Mouse (Mus musculus) lung, postnatal 25 days (tissue): ENCODE results near the gene Gm3238.
"Not testable (repeated sequence)": the region's sequence is repeated elsewhere in the genome, so short reads cannot be mapped to it uniquely, and the experiment has no call there.

ENCODE experiments used
- DNase-seq: peaks from one replicate; pipeline ENCODE4 v3.0.0; 2022; ENCODE audit warnings: low spot score

Gm3238 gene

DNA sequence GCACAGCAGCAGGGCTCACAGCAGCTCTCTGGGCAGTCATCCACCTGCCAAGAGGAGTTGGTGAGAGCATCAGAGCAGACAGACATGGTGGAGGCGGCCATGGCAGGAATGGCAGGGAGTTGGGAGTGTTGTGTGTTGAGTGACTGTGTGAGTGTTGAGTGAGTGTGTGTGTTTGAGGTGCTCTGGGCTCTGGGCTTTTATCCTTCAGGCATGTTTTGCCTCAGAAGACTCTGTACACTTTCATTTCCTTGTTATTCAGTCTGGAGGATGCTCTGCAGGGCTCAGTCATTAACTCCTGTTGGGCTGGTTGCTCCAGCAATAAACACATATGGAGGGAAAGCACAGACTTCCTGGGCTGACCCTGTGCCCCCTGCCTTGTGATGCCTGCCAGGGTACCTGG is at the start of gene Gm3238:
Gene Gm3238, minus strand, starts transcription at position 101 of the 400 bp plus-strand sequence.
- not testable (repeated sequence) for DNase-seq

DNA sequence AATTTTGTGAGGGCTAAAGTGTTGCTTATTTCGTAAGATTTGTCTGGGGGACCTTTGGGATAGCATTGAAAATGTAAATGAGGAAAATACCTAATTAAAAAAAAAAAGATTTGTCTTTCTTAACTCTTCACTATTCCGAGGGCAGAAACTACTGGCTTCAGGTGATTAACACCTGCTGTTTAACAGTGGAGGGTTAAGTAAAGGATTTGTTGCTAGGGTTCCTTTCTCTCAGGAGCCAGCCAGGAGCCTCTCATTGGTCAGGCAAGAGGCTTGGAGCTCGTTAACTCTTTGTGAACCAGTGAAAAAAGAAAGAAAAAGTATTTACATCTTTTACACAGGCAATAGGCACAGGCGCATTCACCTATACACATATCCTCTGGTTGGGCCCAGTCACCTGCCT is 48.1 kb upstream of the Gm3238 start:
- no peak for DNase-seq

DNA sequence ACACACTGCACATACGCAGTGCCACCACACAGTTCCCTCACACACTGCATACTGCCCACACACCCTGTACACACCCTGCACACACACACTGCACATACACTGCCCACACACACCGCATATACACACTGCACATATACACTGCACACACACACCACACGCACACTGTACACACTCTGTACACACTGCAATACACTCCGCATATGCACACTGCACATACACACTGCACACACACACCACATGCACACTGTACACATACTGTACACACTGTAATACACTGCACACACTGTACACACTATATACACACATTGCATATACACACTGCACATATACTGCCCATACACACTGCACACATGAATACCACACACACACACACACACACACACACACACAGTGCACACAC is 47.4 kb upstream of the Gm3238 start:
- DNase-seq = no peak

DNA sequence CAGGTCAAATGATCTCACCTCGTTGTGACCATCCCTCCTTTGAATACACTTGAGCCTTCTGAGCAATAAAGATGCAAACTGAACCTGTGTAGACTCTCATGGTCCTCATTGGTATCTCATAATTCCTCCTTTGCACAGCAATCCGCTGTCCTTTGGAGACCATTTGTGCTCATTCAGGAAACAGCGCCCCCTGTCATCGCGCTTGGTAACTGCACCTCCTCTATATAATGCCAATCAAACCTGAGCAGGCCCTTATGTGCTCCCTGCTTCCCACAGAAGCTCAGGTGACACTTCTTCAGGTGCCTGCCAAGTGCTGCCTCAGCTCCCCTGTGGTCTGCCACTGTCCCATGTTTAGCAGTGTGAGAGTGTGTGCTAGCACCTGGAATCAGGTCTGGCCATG is 44.4 kb upstream of the Gm3238 start:
- DNase-seq = no peak

DNA sequence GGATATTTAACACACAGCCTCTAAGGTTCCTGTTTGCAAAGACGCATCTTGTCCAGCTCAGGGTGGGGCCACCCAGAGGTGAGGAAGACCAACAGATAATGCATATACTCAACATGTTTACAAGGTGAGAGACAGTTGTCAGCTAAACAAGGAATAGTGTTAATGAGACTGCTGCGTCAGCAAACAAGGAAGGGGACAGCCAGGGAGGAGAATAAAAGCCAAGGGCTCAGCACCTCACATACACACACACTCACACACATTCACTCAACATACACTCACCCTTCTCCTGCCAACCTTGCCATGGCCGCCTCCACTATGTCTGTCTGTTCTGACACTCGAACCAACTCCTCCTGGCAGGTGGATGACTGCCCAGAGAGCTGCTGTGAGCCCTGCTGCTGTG is 43.3 kb upstream of the Gm3238 start, which contains the start of gene Gm2696:
Gene Gm2696, plus strand, starts transcription at position 301 of the 400 bp plus-strand sequence.
- no peak for DNase-seq

DNA sequence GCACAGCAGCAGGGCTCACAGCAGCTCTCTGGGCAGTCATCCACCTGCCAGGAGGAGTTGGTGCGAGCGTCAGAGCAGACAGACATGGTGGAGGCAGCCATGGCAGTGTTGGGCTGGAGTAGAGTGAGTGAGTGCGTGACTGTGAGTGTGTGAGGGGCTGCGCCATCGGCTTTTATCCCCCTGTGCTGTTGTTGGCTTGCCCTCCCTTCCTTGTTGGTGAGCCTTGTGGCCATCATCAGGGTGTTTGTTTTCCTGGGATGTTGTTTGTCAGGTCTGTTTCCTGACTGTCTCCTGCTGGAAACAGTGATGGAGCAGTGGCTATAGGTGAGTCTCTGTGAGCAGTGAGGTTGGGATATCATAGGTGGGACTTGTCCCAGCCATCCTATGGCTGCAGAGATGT is 40.6 kb upstream of the Gm3238 start, which contains the start of gene Gm9507:
Gene Gm9507, minus strand, starts transcription at position 101 of the 400 bp plus-strand sequence.
- no peak for DNase-seq

DNA sequence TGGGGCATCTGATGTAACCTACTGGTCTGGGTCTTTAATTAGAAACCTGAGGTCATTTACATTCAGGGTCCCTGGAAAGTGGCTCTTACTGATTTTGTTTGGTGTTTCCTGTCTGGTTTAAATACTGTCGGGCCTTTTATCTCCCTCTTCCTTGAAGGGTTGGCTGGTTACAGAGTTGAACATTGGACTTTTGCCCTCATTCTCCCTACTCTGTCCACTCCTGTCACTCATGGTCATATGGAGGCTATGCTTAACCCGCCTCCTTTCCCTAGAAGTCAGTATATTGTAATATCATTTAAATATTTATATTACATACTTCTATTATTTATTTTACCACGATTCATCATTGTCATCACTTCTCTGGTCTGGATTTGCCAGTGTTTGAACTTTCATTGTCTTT is 33.0 kb upstream of the Gm3238 start:
- DNase-seq = no peak

DNA sequence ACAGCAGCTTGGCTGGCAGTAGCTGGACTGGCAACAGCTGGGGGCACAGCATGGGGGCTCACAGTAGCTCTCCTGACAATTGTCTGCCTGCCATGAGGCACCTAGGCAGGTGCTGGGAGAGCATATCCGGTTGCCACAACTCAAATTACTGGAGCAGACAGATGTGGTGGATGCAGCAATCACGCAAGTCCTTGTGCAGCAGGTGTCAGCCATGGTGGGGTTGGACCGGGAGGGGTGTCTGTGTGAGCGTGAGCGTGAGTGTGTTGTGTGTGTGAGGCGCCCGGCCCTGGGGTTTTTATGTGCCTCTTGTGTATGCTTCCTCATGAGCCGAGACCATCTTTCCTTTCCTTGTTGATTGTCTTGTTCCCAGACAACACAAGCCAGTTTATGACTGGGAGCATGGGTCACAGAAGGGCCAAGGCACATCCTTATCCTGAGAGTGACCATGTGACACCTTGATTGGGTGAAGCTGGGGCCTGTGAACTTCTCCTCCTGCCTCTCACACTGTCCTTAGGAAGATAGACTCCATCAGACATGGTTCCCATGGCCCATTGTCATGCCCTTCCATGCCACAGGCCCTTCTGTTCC is 27.9 kb upstream of the Gm3238 start, which contains the start of gene Gm19668:
Gene Gm19668, minus strand, starts transcription at position 213 of the 588 bp plus-strand sequence.
- DNase-seq = no peak

DNA sequence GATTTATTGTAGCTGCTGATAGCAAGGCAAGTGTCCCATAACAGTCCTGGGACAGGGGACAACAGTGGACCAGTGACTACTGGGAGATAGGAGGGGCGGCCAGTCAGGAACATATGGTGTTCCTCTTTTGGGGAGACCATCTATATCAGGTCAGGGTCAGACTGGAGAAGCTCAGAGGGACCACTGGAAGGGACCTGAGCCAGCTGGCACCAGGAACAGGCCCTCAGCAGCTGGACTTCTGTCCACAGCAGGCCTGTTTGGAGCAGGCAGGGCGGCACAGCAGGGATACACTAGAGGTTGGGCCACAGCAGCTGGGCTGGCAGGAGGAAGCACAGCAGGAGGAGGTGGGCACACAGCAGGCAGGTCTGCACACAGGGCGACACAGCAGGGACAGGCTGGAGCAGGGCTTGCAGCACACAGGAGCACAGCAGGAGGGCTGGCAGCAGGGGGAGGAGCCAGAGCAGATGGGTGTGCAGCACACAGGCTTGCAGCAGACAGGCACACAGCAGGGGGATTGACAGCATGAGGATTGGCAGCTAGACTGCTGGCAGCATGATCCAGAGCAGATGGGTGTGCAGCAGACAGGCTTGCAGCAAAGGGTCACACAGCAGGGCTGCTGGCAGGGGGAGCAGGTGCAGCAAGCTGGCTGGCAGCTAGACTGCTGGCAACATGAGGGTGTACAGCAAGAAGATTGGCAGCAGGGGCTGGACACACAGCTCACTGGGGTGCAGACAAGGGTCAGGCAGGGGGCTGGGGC is 27.2 kb upstream of the Gm3238 start:
- DNase-seq = not testable (repeated sequence)

DNA sequence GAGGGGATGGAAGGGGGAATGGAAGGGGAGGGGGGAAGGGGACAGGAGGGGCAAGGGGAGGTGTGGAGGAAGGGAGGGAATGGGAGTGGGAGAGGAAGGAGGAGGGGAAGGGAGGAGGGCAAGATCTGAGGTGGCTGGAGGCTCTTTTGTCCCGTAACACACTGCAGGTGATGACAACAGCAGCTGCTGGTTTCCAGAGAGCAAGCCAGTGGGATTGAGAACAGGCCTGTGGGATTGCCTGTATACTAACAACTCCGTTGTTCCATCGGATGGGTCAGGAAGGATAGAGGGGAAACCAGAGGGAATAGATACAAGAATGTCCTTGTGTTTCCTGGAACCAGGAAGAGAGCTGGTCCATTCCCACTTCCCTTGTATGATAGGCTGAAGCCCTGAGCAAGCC is 26.6 kb upstream of the Gm3238 start:
- DNase-seq = no peak

DNA sequence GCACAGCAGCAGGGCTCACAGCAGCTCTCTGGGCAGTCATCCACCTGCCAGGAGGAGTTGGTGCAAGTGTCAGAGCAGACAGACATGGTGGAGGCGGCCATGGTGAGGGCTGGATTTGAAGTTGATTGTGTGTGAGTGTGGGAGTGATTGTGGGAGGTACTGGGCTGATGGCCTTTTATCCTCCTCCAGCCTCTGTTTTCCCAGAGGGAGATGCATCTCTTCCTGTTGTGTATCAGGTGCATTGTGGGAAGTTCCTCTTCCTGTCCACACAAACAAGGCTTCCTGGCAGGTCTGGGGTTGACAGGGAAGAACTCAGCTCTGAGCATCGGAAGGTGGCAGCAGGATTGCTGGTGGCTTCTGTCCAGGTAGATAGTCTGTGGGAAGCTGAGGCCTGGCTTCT is 23.9 kb upstream of the Gm3238 start, which contains the start of gene Gm9639:
Gene Gm9639, minus strand, starts transcription at position 101 of the 400 bp plus-strand sequence.
- DNase-seq = no peak

DNA sequence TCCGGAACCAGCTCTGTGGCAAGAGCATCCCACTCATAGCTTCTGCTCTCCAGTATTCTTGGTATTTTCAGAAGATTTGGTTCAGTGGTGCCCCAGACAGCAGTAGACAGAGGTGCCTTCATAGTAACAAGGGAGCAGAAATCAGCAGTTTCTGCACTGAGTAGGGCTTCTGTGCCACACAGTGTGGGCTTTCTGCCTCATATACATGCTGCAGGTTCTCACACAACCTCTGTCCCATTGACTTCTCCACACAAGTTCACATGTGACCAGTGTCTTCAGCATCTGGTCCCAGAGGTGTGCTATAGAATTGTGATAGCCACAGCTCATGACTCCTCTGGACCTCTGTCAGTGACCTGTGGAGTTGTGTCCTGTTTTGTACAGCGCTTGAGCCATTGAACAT is 17.5 kb upstream of the Gm3238 start:
- DNase-seq = no peak

DNA sequence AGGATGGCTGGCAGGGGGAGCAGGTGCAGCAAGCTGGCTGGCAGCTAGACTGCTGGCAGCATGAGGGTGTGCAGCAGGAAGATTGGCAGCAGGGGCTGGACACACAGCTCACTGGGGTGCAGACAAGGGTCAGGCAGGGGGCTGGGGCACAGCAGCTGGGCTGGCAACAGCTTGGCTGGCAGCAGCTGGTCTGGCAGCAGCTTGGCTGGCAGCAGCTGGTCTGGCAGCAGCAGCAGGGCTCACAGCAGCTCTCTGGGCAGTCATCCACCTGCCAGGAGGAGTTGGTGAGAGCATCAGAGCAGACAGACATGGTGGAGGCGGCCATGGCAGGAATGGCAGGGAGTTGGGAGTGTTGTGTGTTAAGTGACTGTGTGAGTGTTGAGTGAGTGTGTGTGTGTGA is 16.8 kb upstream of the Gm3238 start, which contains the start of gene Gm7137:
Gene Gm7137, minus strand, starts transcription at position 325 of the 400 bp plus-strand sequence.
- DNase-seq = not testable (repeated sequence)

DNA sequence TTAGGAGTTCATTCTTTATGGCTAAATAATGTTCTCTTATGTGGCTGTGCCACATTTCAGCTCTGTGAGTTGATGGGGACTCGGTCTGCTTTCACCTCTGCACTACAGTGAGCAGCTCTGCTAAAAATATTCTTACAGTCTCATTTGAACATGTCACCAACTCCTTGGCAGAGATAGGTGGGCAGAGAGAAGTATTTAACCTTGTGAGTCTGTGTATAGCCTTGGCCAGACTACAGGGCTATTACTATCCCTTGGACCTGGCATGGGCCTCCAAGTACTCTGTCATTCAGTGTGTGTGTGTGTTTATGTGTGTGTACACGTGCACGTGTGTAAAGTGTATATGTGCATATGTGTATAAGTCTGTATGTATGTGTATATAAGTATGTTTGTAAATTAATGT is 12.3 kb upstream of the Gm3238 start:
- not testable (repeated sequence) for DNase-seq

DNA sequence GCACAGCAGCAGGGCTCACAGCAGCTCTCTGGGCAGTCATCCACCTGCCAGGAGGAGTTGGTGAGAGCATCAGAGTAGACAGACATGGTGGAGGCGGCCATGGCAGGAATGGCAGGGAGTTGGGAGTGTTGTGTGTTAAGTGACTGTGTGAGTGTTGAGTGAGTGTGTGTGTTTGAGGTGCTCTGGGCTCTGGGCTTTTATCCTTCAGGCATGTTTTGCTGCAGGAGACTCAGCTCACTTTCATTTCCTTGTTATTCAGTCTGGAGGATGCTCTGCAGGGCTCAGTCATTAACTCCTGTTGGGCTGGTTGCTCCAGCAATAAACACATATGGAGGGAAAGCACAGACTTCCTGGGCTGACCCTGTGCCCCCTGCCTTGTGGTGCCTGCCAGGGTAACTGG is 11.3 kb upstream of the Gm3238 start, which contains the start of gene Gm3250:
Gene Gm3250, minus strand, starts transcription at position 101 of the 400 bp plus-strand sequence.
- not testable (repeated sequence) for DNase-seq

DNA sequence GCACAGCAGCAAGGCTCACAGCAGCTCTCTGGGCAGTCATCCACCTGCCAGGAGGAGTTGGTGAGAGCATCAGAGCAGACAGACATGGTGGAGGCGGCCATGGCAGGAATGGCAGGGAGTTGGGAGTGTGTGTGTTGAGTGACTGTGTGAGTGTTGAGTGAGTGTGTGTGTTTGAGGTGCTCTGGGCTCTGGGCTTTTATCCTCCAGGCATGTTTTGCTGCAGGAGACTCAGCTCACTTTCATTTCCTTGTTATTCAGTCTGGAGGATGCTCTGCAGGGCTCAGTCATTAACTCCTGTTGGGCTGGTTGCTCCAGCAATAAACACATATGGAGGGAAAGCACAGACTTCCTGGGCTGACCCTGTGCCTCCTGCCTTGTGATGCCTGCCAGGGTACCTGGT is 5.7 kb upstream of the Gm3238 start, which contains the start of gene Gm7138:
Gene Gm7138, minus strand, starts transcription at position 101 of the 400 bp plus-strand sequence.
- DNase-seq = not testable (repeated sequence)

DNA sequence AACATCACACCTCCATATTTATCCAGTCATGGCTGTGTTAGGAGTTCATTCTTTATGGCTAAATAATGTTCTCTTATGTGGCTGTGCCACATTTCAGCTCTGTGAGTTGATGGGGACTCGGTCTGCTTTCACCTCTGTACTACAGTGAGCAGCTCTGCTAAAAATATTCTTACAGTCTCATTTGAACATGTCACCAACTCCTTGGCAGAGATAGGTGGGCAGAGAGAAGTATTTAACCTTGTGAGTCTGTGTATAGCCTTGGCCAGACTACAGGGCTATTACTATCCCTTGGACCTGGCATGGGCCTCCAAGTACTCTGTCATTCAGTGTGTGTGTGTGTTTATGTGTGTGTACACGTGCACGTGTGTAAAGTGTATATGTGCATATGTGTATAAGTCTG is 1.0 kb upstream of the Gm3238 start:
- not testable (repeated sequence) for DNase-seq

DNA sequence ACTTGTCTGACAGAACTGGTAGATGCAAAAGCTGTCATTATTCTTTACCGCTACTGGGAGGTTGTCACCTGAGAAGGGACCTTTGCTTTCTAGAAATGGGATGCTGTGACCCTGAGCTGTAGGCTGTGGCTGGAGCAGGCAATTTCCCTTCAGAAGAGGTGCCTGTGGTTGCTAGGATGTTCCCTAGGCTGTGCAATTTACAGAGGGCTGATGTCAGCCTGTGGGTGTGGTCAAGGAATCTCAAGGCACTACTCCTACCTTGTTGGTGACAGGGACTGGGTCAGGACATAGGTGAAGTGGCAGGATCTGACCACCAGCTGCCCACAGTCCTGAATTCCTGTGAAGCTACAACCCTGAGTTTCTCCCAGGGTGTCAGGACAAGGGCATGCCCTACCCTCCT is 1.4 kb downstream of the Gm3238 start:
- DNase-seq = no peak

DNA sequence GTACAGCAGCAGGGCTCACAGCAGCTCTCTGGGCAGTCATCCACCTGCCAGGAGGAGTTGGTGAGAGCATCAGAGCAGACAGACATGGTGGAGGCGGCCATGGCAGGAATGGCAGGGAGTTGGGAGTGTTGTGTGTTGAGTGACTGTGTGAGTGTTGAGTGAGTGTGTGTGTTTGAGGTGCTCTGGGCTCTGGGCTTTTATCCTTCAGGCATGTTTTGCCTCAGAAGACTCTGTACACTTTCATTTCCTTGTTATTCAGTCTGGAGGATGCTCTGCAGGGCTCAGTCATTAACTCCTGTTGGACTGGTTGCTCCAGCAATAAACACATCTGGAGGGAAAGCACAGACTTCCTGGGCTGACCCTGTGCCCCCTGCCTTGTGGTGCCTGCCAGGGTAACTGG is 11.5 kb downstream of the Gm3238 start, which contains the start of gene Gm3233:
Gene Gm3233, minus strand, starts transcription at position 101 of the 400 bp plus-strand sequence.
- not testable (repeated sequence) for DNase-seq

DNA sequence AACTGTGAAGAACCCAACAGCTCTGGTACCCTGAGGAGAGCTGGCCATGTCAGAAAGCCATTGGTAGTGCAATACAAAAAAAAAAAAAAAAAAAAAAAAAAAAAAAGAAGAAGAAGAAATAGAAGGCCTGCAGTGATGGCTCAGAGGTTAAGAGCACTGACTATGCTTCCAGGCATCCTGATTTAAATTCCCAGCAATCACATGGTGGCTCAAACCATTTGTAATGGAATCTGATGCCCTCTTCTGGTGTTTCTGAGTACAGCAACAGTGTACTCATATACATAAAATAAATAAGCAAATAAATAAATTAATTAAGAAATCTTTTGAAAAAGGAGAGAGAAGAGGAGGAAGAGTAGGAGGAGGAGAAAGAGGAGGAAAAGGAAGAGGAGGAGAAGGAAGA is 17.7 kb downstream of the Gm3238 start:
- no peak for DNase-seq

DNA sequence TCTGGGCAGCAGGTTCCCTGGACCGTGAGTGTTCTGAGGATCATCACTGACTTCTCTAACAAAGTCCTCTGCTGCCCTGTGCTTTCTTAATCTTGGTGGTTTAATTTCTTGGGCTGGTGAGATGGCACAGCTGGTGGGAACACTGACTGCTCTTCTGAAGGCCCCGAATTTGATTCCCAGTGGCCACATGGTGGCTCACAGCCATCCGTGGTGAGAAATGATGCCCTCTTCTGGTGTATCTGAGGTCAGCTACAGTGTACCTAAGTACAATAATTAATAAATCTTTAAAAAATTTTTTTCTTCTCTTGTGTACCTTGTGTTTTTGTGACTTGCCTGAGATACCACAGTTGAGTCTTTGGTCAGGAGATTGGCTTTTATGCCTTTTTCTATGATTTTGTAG is 18.8 kb downstream of the Gm3238 start:
- DNase-seq = not testable (repeated sequence)

DNA sequence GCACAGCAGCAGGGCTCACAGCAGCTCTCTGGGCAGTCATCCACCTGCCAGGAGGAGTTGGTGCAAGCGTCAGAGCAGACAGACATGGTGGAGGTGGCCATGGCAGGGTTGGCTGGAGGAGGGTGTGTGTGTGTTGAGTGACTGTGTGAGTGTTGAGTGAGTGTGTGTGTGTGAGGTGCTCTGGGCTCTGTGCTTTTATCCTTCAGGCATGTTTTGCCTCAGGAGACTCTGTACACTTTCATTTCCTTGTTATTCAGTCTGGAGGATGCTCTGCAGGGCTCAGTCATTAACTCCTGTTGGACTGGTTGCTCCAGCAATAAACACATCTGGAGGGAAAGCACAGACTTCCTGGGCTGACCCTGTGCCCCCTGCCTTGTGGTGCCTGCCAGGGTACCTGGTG is 19.9 kb downstream of the Gm3238 start, which contains the start of gene Gm9736:
Gene Gm9736, minus strand, starts transcription at position 101 of the 400 bp plus-strand sequence.
- DNase-seq = not testable (repeated sequence)

DNA sequence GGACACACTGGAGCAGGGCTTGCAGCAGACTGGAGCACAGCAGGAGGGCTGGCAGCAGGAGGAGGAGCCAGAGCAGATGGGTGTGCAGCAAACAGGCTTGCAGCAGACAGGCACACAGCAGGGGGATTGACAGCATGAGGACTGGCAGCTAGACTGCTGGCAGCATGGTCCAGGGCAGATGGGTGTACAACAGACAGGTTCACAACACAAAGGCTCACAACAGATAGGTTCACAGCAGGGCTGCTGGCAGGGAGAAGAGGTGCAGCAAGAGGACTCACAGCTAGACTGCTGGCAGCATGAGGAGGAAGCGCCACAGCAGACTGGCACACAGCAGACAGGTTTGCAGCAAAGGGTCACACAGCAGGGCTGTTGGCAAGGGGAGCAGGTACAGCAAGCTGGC is 20.4 kb downstream of the Gm3238 start:
- DNase-seq = not testable (repeated sequence)
